Mouse (Mus musculus): Measurements from ENCODE around the gene Mier2. TPM values are rescaled to one million over a fixed set of nuclear protein-coding genes. Genes with fewer than 3 reads are reported as not detected.

Gene Mier2
- polyA plus RNA-seq, 1 experiment from 2014 or later: 54.2 TPM

GRCm38 (mm10) chr10:79587061-79587751 is 32.2 kb upstream of the Mier2 start, which contains the start of gene Theg:
Gene Theg (minus strand): TSS chr10:79587331.
- H3K9me3 ChIP-seq (ENCODE audit: control insufficient read depth, low read length): no peaks in the 10 kb centered on the region
- no peak within 1 kb of the TSS for H3K4me2 ChIP-seq (ENCODE audit: low read depth, severe bottlenecking)
- H3K27me3 ChIP-seq (ENCODE audit: control insufficient read depth, insufficient read depth, low read length): no peaks in the 10 kb centered on the region
- 87% methylated on average over 5 of the region's 5 CpGs for WGBS
- no peak for DNase-seq (ENCODE audit: low spot score)
- H3K27ac ChIP-seq (replicated peaks; ENCODE audit: low read depth, low read length): no peak within 1 kb of the TSS
- no peaks in the 10 kb centered on the region for H3K4me1 ChIP-seq (ENCODE audit: control insufficient read depth, insufficient read depth, low read length)
- ATAC-seq (ENCODE audit: insufficient number of reproducible peaks, low FRiP score, low TSS enrichment, low read depth): no peak
- H3K4me3 ChIP-seq (ENCODE audit: low read depth, low read length): no peak within 1 kb of the TSS
- 0 out of 2 replicates have a peak within 1 kb of the TSS, but pooled peaks have one; percentile 18 for H3K9ac ChIP-seq (ENCODE audit: low read length)
- H3K36me3 ChIP-seq (ENCODE audit: control insufficient read depth, insufficient read depth, low read length): no peaks in the 10 kb centered on the region

GRCm38 (mm10) chr10:79586243-79586642 is 31.2 kb upstream of the Mier2 start:
- WGBS: 73% methylated on average over 8 of the region's 8 CpGs
- no peak overlapping the region for H3K4me3 ChIP-seq (ENCODE audit: low read depth, low read length)
- H3K36me3 ChIP-seq (ENCODE audit: control insufficient read depth, insufficient read depth, low read length): no peaks in the 10 kb centered on the region
- no peak overlapping the region for H3K27ac ChIP-seq (replicated peaks; ENCODE audit: low read depth, low read length)
- H3K27me3 ChIP-seq (ENCODE audit: control insufficient read depth, insufficient read depth, low read length): no peaks in the 10 kb centered on the region
- H3K4me2 ChIP-seq (ENCODE audit: low read depth, severe bottlenecking): no peak overlapping the region
- H3K9ac ChIP-seq (ENCODE audit: low read length): no peak overlapping the region
- no peak for ATAC-seq (ENCODE audit: insufficient number of reproducible peaks, low FRiP score, low TSS enrichment, low read depth)
- no peaks in the 10 kb centered on the region for H3K9me3 ChIP-seq (ENCODE audit: control insufficient read depth, low read length)
- DNase-seq (ENCODE audit: low spot score): no peak
- no peaks in the 10 kb centered on the region for H3K4me1 ChIP-seq (ENCODE audit: control insufficient read depth, insufficient read depth, low read length)

DNA sequence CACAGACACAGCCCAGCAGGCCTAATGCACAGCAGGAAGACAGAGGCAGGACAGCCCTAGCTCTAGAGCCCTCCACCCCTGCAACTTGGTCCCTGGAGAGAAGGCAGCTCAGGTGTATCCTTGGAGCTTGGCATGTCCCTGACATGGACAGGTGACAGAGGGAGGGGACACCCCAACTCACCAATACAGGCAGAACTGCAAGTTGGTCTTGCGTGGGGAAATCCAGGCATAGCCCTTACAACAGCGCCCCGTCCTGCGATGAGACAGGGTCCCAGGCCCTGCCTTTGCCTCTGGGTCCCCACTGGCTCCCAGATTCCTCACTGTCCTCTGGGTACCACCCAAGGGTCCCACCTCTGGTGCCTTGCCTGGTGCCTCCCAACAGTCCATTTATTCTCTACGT is 30.7 kb upstream of the Mier2 start:
- ATAC-seq (ENCODE audit: insufficient number of reproducible peaks, low FRiP score, low TSS enrichment, low read depth): no peak
- DNase-seq (ENCODE audit: low spot score): no peak

GRCm38 (mm10) chr10:79585136-79585535 is 30.1 kb upstream of the Mier2 start:
- Histone ChIP-seq H3K36me3 (ENCODE audit: control insufficient read depth, insufficient read depth, low read length) (no peaks in the 10 kb centered on the region), H3K9ac (ENCODE audit: low read length) (no peak overlapping the region), H3K27ac (replicated peaks; ENCODE audit: low read depth, low read length) (no peak overlapping the region), H3K4me1 (ENCODE audit: control insufficient read depth, insufficient read depth, low read length) (no peaks in the 10 kb centered on the region), H3K4me3 (ENCODE audit: low read depth, low read length) (no peak overlapping the region), H3K27me3 (ENCODE audit: control insufficient read depth, insufficient read depth, low read length) (no peaks in the 10 kb centered on the region), H3K9me3 (ENCODE audit: control insufficient read depth, low read length) (no peaks in the 10 kb centered on the region), H3K4me2 (ENCODE audit: low read depth, severe bottlenecking) (no peak overlapping the region)
- DNase-seq (ENCODE audit: low spot score) (no peak), ATAC-seq (ENCODE audit: insufficient number of reproducible peaks, low FRiP score, low TSS enrichment, low read depth) (no peak)
- 94% methylated on average over 6 of the region's 6 CpGs for WGBS

More for the DNA sequence above, 30.7 kb upstream of the Mier2 start:
- 96% methylated on average over 5 of the region's 5 CpGs for WGBS
- Histone ChIP-seq H3K4me3 (ENCODE audit: low read depth, low read length) (no peak overlapping the region), H3K4me2 (ENCODE audit: low read depth, severe bottlenecking) (no peak overlapping the region), H3K27me3 (ENCODE audit: control insufficient read depth, insufficient read depth, low read length) (no peaks in the 10 kb centered on the region), H3K27ac (replicated peaks; ENCODE audit: low read depth, low read length) (no peak overlapping the region), H3K9ac (ENCODE audit: low read length) (no peak overlapping the region), H3K36me3 (ENCODE audit: control insufficient read depth, insufficient read depth, low read length) (no peaks in the 10 kb centered on the region), H3K4me1 (ENCODE audit: control insufficient read depth, insufficient read depth, low read length) (no peaks in the 10 kb centered on the region), H3K9me3 (ENCODE audit: control insufficient read depth, low read length) (no peaks in the 10 kb centered on the region)

DNA sequence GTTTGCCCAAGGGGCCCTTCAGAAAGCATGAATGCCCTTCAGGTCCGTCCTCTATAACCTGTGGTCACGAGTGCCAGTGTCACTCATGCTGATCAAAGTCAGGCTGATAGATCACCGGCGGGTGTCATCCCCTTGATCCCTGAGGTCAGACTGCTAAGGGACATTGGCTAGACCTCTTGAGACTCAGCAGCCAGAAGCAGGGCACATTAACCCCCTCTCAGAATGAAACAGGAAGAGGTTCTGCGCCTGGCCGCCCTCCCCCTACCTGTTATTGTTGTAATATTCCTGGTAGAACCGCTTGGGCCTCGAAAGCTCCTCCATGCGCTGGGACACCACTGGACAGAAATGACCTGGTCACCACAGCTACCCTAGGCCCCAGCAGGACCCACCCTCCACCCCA is 29.4 kb upstream of the Mier2 start:
- DNase-seq (ENCODE audit: low spot score): no peak
- Histone ChIP-seq H3K9me3 (ENCODE audit: control insufficient read depth, low read length) (no peaks in the 10 kb centered on the region), H3K4me1 (ENCODE audit: control insufficient read depth, insufficient read depth, low read length) (no peaks in the 10 kb centered on the region), H3K4me2 (ENCODE audit: low read depth, severe bottlenecking) (no peak overlapping the region), H3K9ac (ENCODE audit: low read length) (no peak overlapping the region), H3K36me3 (ENCODE audit: control insufficient read depth, insufficient read depth, low read length) (no peaks in the 10 kb centered on the region), H3K27me3 (ENCODE audit: control insufficient read depth, insufficient read depth, low read length) (no peaks in the 10 kb centered on the region), H3K4me3 (ENCODE audit: low read depth, low read length) (no peak overlapping the region), H3K27ac (replicated peaks; ENCODE audit: low read depth, low read length) (no peak overlapping the region)
- WGBS: 77% methylated on average over 9 of the region's 9 CpGs
- no peak for ATAC-seq (ENCODE audit: insufficient number of reproducible peaks, low FRiP score, low TSS enrichment, low read depth)

DNA sequence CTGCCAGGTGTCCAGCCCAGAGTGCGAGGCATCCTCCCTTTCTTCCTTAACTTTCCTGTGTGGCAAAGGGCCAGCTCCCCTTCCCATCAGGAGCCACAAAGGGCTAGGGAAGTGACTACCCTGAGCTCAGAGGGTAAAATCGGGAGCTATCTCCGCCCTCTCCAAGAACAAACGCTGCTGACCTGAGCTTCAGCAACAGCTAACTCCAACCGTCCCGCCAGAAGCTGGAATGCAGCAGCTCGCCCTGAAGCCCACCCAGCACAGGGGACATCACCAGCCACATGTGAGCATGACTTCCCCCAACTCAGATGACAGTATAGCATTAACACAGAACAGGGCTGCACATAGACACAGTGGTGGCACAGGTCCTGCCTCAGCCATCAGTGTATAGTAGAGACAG is 29.0 kb upstream of the Mier2 start:
- no peak for DNase-seq (ENCODE audit: low spot score)
- Histone ChIP-seq H3K27me3 (ENCODE audit: control insufficient read depth, insufficient read depth, low read length) (no peaks in the 10 kb centered on the region), H3K9me3 (ENCODE audit: control insufficient read depth, low read length) (no peaks in the 10 kb centered on the region), H3K36me3 (ENCODE audit: control insufficient read depth, insufficient read depth, low read length) (no peaks in the 10 kb centered on the region), H3K9ac (ENCODE audit: low read length) (no peak overlapping the region), H3K4me3 (ENCODE audit: low read depth, low read length) (no peak overlapping the region), H3K4me1 (ENCODE audit: control insufficient read depth, insufficient read depth, low read length) (no peaks in the 10 kb centered on the region), H3K4me2 (ENCODE audit: low read depth, severe bottlenecking) (no peak overlapping the region), H3K27ac (replicated peaks; ENCODE audit: low read depth, low read length) (no peak overlapping the region)
- WGBS: 59% methylated on average over 7 of the region's 7 CpGs
- no peak for ATAC-seq (ENCODE audit: insufficient number of reproducible peaks, low FRiP score, low TSS enrichment, low read depth)

GRCm38 (mm10) chr10:79581501-79581900 is 26.5 kb upstream of the Mier2 start:
- no peak overlapping the region for H3K4me2 ChIP-seq (ENCODE audit: low read depth, severe bottlenecking)
- 88% methylated on average over 8 of the region's 8 CpGs for WGBS
- no peak overlapping the region for H3K9ac ChIP-seq (ENCODE audit: low read length)
- no peaks in the 10 kb centered on the region for H3K36me3 ChIP-seq (ENCODE audit: control insufficient read depth, insufficient read depth, low read length)
- H3K27ac ChIP-seq (replicated peaks; ENCODE audit: low read depth, low read length): no peak overlapping the region
- H3K4me1 ChIP-seq (ENCODE audit: control insufficient read depth, insufficient read depth, low read length): no peaks in the 10 kb centered on the region
- H3K9me3 ChIP-seq (ENCODE audit: control insufficient read depth, low read length): no peaks in the 10 kb centered on the region
- DNase-seq (ENCODE audit: low spot score): no peak
- no peak overlapping the region for H3K4me3 ChIP-seq (ENCODE audit: low read depth, low read length)
- no peaks in the 10 kb centered on the region for H3K27me3 ChIP-seq (ENCODE audit: control insufficient read depth, insufficient read depth, low read length)
- ATAC-seq (ENCODE audit: insufficient number of reproducible peaks, low FRiP score, low TSS enrichment, low read depth): no peak

DNA sequence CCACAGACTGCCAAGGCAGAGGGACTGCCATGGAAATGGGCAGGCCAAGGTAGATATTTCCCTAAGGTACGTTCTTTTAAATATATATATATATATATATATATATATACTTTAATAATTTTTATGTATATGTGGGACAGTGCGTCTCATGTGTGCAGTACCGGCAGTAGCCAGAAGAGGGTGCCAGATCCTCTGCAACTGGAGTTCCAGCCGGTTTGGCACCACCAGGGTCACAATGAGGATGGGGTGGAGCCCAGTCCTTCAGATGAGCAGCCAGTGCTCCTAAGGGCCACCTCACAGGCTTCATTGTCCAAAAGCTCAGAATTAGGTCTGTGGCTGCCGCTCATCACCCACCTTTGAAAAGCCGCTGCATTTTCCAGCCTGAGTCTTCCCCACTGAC is 25.8 kb upstream of the Mier2 start:
- Histone ChIP-seq H3K9ac (ENCODE audit: low read length) (no peak overlapping the region), H3K4me1 (ENCODE audit: control insufficient read depth, insufficient read depth, low read length) (no peaks in the 10 kb centered on the region), H3K4me3 (ENCODE audit: low read depth, low read length) (no peak overlapping the region), H3K27me3 (ENCODE audit: control insufficient read depth, insufficient read depth, low read length) (no peaks in the 10 kb centered on the region), H3K9me3 (ENCODE audit: control insufficient read depth, low read length) (no peaks in the 10 kb centered on the region), H3K4me2 (ENCODE audit: low read depth, severe bottlenecking) (no peak overlapping the region), H3K36me3 (ENCODE audit: control insufficient read depth, insufficient read depth, low read length) (no peaks in the 10 kb centered on the region), H3K27ac (replicated peaks; ENCODE audit: low read depth, low read length) (no peak overlapping the region)
- DNase-seq (ENCODE audit: low spot score) (peak; percentile 79), ATAC-seq (ENCODE audit: insufficient number of reproducible peaks, low FRiP score, low TSS enrichment, low read depth) (no peak)
- WGBS: 44% methylated on average over 6 of the region's 6 CpGs

DNA sequence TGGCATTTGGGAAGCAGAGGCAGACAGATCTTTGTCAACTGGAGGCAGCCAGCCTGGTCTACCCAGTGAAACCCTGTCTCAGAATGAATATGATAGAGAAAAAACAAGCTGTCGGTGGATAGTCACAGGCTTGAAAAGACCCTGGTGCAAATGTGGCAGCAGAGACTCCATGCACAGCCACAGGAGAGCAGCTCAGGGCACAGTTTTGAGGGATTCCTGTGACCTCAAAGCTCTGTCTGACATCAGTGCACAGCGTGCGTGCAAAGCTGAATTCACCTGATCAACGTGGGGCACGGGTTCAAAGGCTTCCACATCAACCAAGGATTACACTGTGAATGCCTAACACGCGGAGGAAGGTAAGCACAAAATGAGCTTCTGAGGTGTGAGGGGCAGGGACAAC is 25.4 kb upstream of the Mier2 start:
- no peaks in the 10 kb centered on the region for H3K4me1 ChIP-seq (ENCODE audit: control insufficient read depth, insufficient read depth, low read length)
- no peak overlapping the region for H3K4me3 ChIP-seq (ENCODE audit: low read depth, low read length)
- H3K9me3 ChIP-seq (ENCODE audit: control insufficient read depth, low read length): no peaks in the 10 kb centered on the region
- no peak overlapping the region for H3K4me2 ChIP-seq (ENCODE audit: low read depth, severe bottlenecking)
- WGBS: 64% methylated on average over 7 of the region's 7 CpGs
- DNase-seq (ENCODE audit: low spot score): no peak
- H3K27me3 ChIP-seq (ENCODE audit: control insufficient read depth, insufficient read depth, low read length): no peaks in the 10 kb centered on the region
- H3K9ac ChIP-seq (ENCODE audit: low read length): no peak overlapping the region
- ATAC-seq (ENCODE audit: insufficient number of reproducible peaks, low FRiP score, low TSS enrichment, low read depth): no peak
- H3K36me3 ChIP-seq (ENCODE audit: control insufficient read depth, insufficient read depth, low read length): no peaks in the 10 kb centered on the region
- H3K27ac ChIP-seq (replicated peaks; ENCODE audit: low read depth, low read length): no peak overlapping the region

All from limb, embryonic 11.5 days (tissue).